Mouse (Mus musculus): ENCODE measurements around the gene Gm15155. TPM values are rescaled to one million over a fixed set of nuclear protein-coding genes. Genes with fewer than 3 reads are reported as not detected.
"Not testable (repeated sequence)": the region's sequence is repeated elsewhere in the genome, so short reads cannot be mapped to it uniquely, and the experiment has no call there.

Gm15155 gene
- total and polyA plus RNA-seq, 2 experiments from 2014 or later: not detected

DNA sequence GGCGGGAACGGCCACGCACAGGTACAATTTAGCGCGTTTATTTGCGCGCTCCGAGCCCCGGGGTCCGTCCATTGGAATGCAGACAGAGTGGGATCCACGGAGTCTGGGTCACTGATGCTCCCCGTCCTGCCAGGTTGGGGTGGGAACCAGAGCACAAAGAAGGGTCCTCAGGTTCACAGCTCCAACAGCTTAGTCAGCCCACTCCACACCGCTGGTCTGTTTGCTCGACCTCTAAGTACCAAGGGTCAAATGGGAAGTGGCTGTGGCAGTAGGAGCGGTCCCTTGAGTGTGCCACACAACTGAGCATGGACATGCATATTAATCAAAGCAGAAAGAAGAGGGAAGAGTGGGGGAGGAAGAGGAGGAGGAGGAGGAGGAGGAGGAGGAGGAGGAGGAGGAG lies 354 bp downstream of the Gm15155 start:
- H3K9ac ChIP-seq (replicated peaks; ENCODE audit: low read depth, low read length): no peak overlapping the region
- no peaks in the 10 kb centered on the region for H3K9me3 ChIP-seq (replicated peaks; ENCODE audit: control insufficient read depth, low read length)
- peak overlapping the region; percentile 92 for H3K4me2 ChIP-seq (ENCODE audit: low read depth, low read length)
- TF ChIP-seq CTCF (IDR thresholded peaks at IDR 0.05; ENCODE audit: low read depth) (no peak), EP300 (IDR thresholded peaks at IDR 0.05; ENCODE audit: low read depth) (no peak)
- no peaks in the 10 kb centered on the region for H3K4me1 ChIP-seq (ENCODE audit: control insufficient read depth, insufficient read depth)
- DNase-seq (ENCODE audit: low spot score) (no peak), ATAC-seq (ENCODE audit: insufficient read depth, low read depth) (no peak)
- H3K27me3 ChIP-seq (ENCODE audit: control insufficient read depth, insufficient read depth, low read length): peaks cover 35% of the 10 kb centered on the region
- peak overlapping the region; percentile 54 for H3K4me3 ChIP-seq (ENCODE audit: low read depth, low read length)
- 27% methylated on average over 15 of the region's 15 CpGs for WGBS
- H3K27ac ChIP-seq (ENCODE audit: low read depth): no peak overlapping the region
- H3K36me3 ChIP-seq (replicated peaks; ENCODE audit: control insufficient read depth, insufficient read depth, low read length): no peaks in the 10 kb centered on the region

DNA sequence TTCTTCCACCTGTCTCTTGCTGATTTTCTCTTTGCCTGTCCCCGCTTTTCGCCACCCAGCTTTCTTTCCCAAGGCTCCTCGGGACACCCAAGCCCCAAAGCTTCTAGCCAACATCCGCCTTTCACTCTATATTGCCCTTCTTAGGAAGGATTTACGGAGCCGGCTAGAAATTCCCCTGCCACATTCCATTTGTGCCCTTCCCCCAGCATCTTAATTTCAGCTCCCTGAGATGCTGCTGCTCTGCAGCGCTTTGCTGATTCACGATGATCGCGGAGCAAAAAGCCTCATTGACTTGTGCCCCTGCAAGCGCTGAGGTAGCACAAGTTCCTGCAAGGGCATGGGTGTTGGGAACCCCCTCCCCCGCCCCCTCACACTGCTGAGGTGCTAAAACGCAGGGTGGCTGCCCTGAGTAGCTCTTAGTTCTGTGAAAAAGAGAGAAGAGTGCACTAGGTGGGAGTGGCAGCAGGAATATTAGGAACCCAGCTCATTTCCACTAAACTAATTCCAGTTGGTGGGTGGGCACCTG lies 1.2 kb downstream of the Gm15155 start:
- H3K36me3 ChIP-seq (replicated peaks; ENCODE audit: control insufficient read depth, insufficient read depth, low read length): no peaks in the 10 kb centered on the region
- DNase-seq (ENCODE audit: low spot score) (no peak), ATAC-seq (ENCODE audit: insufficient read depth, low read depth) (no peak)
- no peaks in the 10 kb centered on the region for H3K4me1 ChIP-seq (ENCODE audit: control insufficient read depth, insufficient read depth)
- no peaks in the 10 kb centered on the region for H3K9me3 ChIP-seq (replicated peaks; ENCODE audit: control insufficient read depth, low read length)
- no peak overlapping the region for H3K27ac ChIP-seq (ENCODE audit: low read depth)
- H3K4me2 ChIP-seq (ENCODE audit: low read depth, low read length): peak overlapping the region; percentile 26; the same call in 1 of the 2 replicates
- peaks cover 35% of the 10 kb centered on the region for H3K27me3 ChIP-seq (ENCODE audit: control insufficient read depth, insufficient read depth, low read length)
- WGBS: 8% methylated on average over 13 of the region's 13 CpGs
- H3K4me3 ChIP-seq (ENCODE audit: low read depth, low read length): no peak overlapping the region
- TF ChIP-seq CTCF (IDR thresholded peaks at IDR 0.05; ENCODE audit: low read depth) (no peak), EP300 (IDR thresholded peaks at IDR 0.05; ENCODE audit: low read depth) (no peak)
- H3K9ac ChIP-seq (replicated peaks; ENCODE audit: low read depth, low read length): no peak overlapping the region

GRCm38 (mm10) chrX:155643975-155644374 lies 19.4 kb downstream of the Gm15155 start:
- Histone ChIP-seq H3K36me3 (replicated peaks; ENCODE audit: control insufficient read depth, insufficient read depth, low read length) (no peaks in the 10 kb centered on the region), H3K27ac (ENCODE audit: low read depth) (no peak overlapping the region), H3K9me3 (replicated peaks; ENCODE audit: control insufficient read depth, low read length) (no peaks in the 10 kb centered on the region), H3K4me1 (ENCODE audit: control insufficient read depth, insufficient read depth) (no peaks in the 10 kb centered on the region), H3K27me3 (ENCODE audit: control insufficient read depth, insufficient read depth, low read length) (no peaks in the 10 kb centered on the region), H3K4me3 (ENCODE audit: low read depth, low read length) (no peak overlapping the region), H3K9ac (replicated peaks; ENCODE audit: low read depth, low read length) (no peak overlapping the region), H3K4me2 (ENCODE audit: low read depth, low read length) (no peak overlapping the region)
- ATAC-seq (ENCODE audit: insufficient read depth, low read depth) (no peak), DNase-seq (ENCODE audit: low spot score) (no peak)
- TF ChIP-seq EP300 (IDR thresholded peaks at IDR 0.05; ENCODE audit: low read depth): no peak
- peak; percentile 64 for TF ChIP-seq CTCF (IDR thresholded peaks at IDR 0.05; ENCODE audit: low read depth)
- 25% methylated on average over 1 of the region's 1 CpGs for WGBS

DNA sequence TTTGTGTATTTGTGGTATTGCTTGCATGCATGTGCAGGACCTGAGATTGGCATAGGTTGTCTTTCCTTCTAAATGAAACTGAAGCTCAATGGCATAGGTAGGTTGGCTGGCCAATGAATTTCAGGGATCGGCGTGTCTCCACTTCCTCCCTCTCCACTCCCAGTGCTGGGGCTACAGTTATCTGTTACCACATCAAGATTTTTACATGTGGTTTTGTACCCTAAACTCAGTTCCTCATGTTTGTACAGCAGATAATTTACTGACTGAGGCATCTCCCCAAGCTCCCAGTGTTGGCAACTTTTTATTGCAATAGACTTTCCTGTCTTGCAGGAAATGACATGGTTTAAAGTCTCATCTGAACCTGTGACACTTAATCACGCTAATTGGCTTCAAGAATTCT lies 21.4 kb downstream of the Gm15155 start:
- 76% methylated on average over 3 of the region's 3 CpGs for WGBS
- no peak for ATAC-seq (ENCODE audit: insufficient read depth, low read depth)
- Histone ChIP-seq H3K9ac (replicated peaks; ENCODE audit: low read depth, low read length) (no peak overlapping the region), H3K4me2 (ENCODE audit: low read depth, low read length) (no peak overlapping the region), H3K9me3 (replicated peaks; ENCODE audit: control insufficient read depth, low read length) (no peaks in the 10 kb centered on the region), H3K27me3 (ENCODE audit: control insufficient read depth, insufficient read depth, low read length) (no peaks in the 10 kb centered on the region), H3K4me3 (ENCODE audit: low read depth, low read length) (no peak overlapping the region), H3K4me1 (ENCODE audit: control insufficient read depth, insufficient read depth) (no peaks in the 10 kb centered on the region), H3K27ac (ENCODE audit: low read depth) (no peak overlapping the region), H3K36me3 (replicated peaks; ENCODE audit: control insufficient read depth, insufficient read depth, low read length) (no peaks in the 10 kb centered on the region)
- TF ChIP-seq EP300 (IDR thresholded peaks at IDR 0.05; ENCODE audit: low read depth): no peak
- no peak for TF ChIP-seq CTCF (IDR thresholded peaks at IDR 0.05; ENCODE audit: low read depth)
- DNase-seq (ENCODE audit: low spot score): no peak

DNA sequence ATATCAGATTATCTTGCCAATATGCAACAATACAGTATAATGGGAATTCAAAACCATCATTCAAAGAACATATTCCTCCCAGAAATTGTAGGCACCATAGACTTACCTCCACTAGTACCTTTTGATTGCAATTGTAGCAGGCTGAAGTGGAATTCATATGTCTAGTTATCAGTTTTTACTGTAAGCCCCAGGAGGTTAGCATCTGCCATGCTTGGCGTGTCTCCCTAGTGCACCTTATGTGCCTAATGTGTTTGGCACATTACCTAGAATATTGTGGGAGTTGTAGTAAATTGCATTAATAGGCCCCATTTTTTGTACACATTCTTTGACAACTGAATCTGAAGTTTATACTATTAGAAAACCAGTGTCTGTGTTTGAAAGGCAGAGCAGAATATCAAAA lies 33.4 kb downstream of the Gm15155 start:
- TF ChIP-seq EP300 (IDR thresholded peaks at IDR 0.05; ENCODE audit: low read depth) (no peak), CTCF (IDR thresholded peaks at IDR 0.05; ENCODE audit: low read depth) (no peak)
- Histone ChIP-seq H3K9ac (replicated peaks; ENCODE audit: low read depth, low read length) (no peak overlapping the region), H3K4me3 (ENCODE audit: low read depth, low read length) (no peak overlapping the region), H3K27me3 (ENCODE audit: control insufficient read depth, insufficient read depth, low read length) (no peaks in the 10 kb centered on the region), H3K4me1 (ENCODE audit: control insufficient read depth, insufficient read depth) (no peaks in the 10 kb centered on the region), H3K4me2 (ENCODE audit: low read depth, low read length) (no peak overlapping the region), H3K36me3 (replicated peaks; ENCODE audit: control insufficient read depth, insufficient read depth, low read length) (no peaks in the 10 kb centered on the region), H3K9me3 (replicated peaks; ENCODE audit: control insufficient read depth, low read length) (no peaks in the 10 kb centered on the region), H3K27ac (ENCODE audit: low read depth) (no peak overlapping the region)
- 71% methylated on average over 1 of the region's 1 CpGs for WGBS
- DNase-seq (ENCODE audit: low spot score): no peak
- no peak for ATAC-seq (ENCODE audit: insufficient read depth, low read depth)

- H3K9me3 ChIP-seq (replicated peaks; ENCODE audit: control insufficient read depth, low read length); H3K27me3 ChIP-seq (ENCODE audit: control insufficient read depth, insufficient read depth, low read length); DNase-seq (ENCODE audit: low spot score); H3K27ac ChIP-seq (ENCODE audit: low read depth); H3K9ac ChIP-seq (replicated peaks; ENCODE audit: low read depth, low read length); H3K36me3 ChIP-seq (replicated peaks; ENCODE audit: control insufficient read depth, insufficient read depth, low read length); H3K4me3 ChIP-seq (ENCODE audit: low read depth, low read length); ATAC-seq (ENCODE audit: insufficient read depth, low read depth); H3K4me1 ChIP-seq (ENCODE audit: control insufficient read depth, insufficient read depth); H3K4me2 ChIP-seq (ENCODE audit: low read depth, low read length): not testable (repeated sequence)
- WGBS: 77% methylated on average over 1 of the region's 1 CpGs
Observed at GRCm38 (mm10) chrX:155690440-155690839, 65.9 kb downstream of the Gm15155 start.
